Mouse (Mus musculus) thymus, adult 2 months (tissue): ENCODE data around the gene Bmper.

ENCODE experiments used
- CTCF ChIP-seq: fragments of 200-500 bp; IDR thresholded peaks from 2 replicates; pipeline ENCODE4 v1.5.1; 2012; ENCODE audit warnings: mild to moderate bottlenecking, control low read depth, low read length, moderate library complexity, borderline replicate concordance; ENCODE audit not compliant: control insufficient read depth, poor library complexity, insufficient read depth; ENCODE audit errors: extremely low read depth
- POLR2A ChIP-seq: fragments of 200-500 bp; IDR thresholded peaks from 2 replicates; pipeline ENCODE4 v1.6.1; 2012; ENCODE audit warnings: mild to moderate bottlenecking, low read length, control low read depth, moderate library complexity; ENCODE audit not compliant: control insufficient read depth, poor library complexity, insufficient read depth; ENCODE audit errors: extremely low read depth

GRCm38 (mm10) chr9:23384880-23385279, 162.0 kb downstream of the Bmper start:
- TF ChIP-seq POLR2A = no peak
- no peak for TF ChIP-seq CTCF
